Mouse (Mus musculus) lung, postnatal 0 days (tissue): Measurements from ENCODE around the gene Olfr1253.

Experiments used
- CTCF ChIP-seq: IDR thresholded peaks from 2 replicates; pipeline ENCODE4 v1.5.1; 2016; ENCODE audit warnings: antibody characterized with exemption, mild to moderate bottlenecking
- EP300 ChIP-seq: IDR thresholded peaks from 2 replicates; pipeline ENCODE4 v1.6.1; 2016; ENCODE audit warnings: antibody characterized with exemption, mild to moderate bottlenecking, control low read depth

GRCm38 (mm10) chr2:89799583-89799982 is 42.7 kb upstream of the Olfr1253 start:
- TF ChIP-seq CTCF (no peak), EP300 (no peak)
